Mouse (Mus musculus): ENCODE measurements around the gene Ppp2r1b. TPM values are rescaled to one million over a fixed set of nuclear protein-coding genes. Genes with fewer than 3 reads are reported as not detected.

Gene Ppp2r1b
- polyA plus RNA-seq, 1 experiment: 0.92 TPM

GRCm38 (mm10) chr9:50873210-50873609 is 28.1 kb downstream of the Ppp2r1b start:
- TF ChIP-seq TAL1 (IDR thresholded peaks at IDR 0.05; ENCODE audit: low read length) (no peak), GATA1 (IDR thresholded peaks at IDR 0.05; ENCODE audit: low read length) (no peak)

GRCm38 (mm10) chr9:50874031-50874430 is 28.9 kb downstream of the Ppp2r1b start:
- no peak for TF ChIP-seq TAL1 (IDR thresholded peaks at IDR 0.05; ENCODE audit: low read length)
- no peaks in the 10 kb centered on the region for H3K27me3 ChIP-seq (ENCODE audit: control insufficient read depth)
- H3K4me3 ChIP-seq (replicated peaks): no peak overlapping the region
- no peaks in the 10 kb centered on the region for H3K9me3 ChIP-seq (ENCODE audit: control insufficient read depth, low read length)
- peaks cover 1% of the 10 kb centered on the region for H3K4me1 ChIP-seq (ENCODE audit: control insufficient read depth)
- H3K36me3 ChIP-seq (ENCODE audit: control insufficient read depth): peaks cover 93% of the 10 kb centered on the region

More at GRCm38 (mm10) chr9:50873210-50873609, 28.1 kb downstream of the Ppp2r1b start:
- H3K27me3 ChIP-seq (ENCODE audit: control insufficient read depth): no peaks in the 10 kb centered on the region
- peaks cover 93% of the 10 kb centered on the region for H3K36me3 ChIP-seq (ENCODE audit: control insufficient read depth)
- peaks cover 1% of the 10 kb centered on the region for H3K4me1 ChIP-seq (ENCODE audit: control insufficient read depth)
- no peak overlapping the region for H3K4me3 ChIP-seq (replicated peaks)
- no peaks in the 10 kb centered on the region for H3K9me3 ChIP-seq (ENCODE audit: control insufficient read depth, low read length)

GRCm38 (mm10) chr9:50875470-50875869 is 30.4 kb downstream of the Ppp2r1b start:
- H3K27me3 ChIP-seq (ENCODE audit: control insufficient read depth): no peaks in the 10 kb centered on the region

GRCm38 (mm10) chr9:50876287-50876686 is 31.2 kb downstream of the Ppp2r1b start:
- Histone ChIP-seq H3K9me3 (ENCODE audit: control insufficient read depth, low read length) (no peaks in the 10 kb centered on the region), H3K4me3 (replicated peaks) (no peak overlapping the region), H3K4me1 (ENCODE audit: control insufficient read depth) (peaks cover 1% of the 10 kb centered on the region), H3K27me3 (ENCODE audit: control insufficient read depth) (no peaks in the 10 kb centered on the region), H3K36me3 (ENCODE audit: control insufficient read depth) (peaks cover 95% of the 10 kb centered on the region)
- TF ChIP-seq TAL1 (IDR thresholded peaks at IDR 0.05; ENCODE audit: low read length) (no peak), GATA1 (IDR thresholded peaks at IDR 0.05; ENCODE audit: low read length) (no peak)

More at GRCm38 (mm10) chr9:50875470-50875869, 30.4 kb downstream of the Ppp2r1b start:
- Histone ChIP-seq H3K4me3 (replicated peaks) (no peak overlapping the region), H3K36me3 (ENCODE audit: control insufficient read depth) (peaks cover 95% of the 10 kb centered on the region), H3K9me3 (ENCODE audit: control insufficient read depth, low read length) (no peaks in the 10 kb centered on the region), H3K4me1 (ENCODE audit: control insufficient read depth) (peaks cover 1% of the 10 kb centered on the region)
- TF ChIP-seq GATA1 (IDR thresholded peaks at IDR 0.05; ENCODE audit: low read length) (no peak), TAL1 (IDR thresholded peaks at IDR 0.05; ENCODE audit: low read length) (no peak)

GRCm38 (mm10) chr9:50877431-50877830 is 32.3 kb downstream of the Ppp2r1b start:
- Histone ChIP-seq H3K4me1 (ENCODE audit: control insufficient read depth) (peaks cover 1% of the 10 kb centered on the region), H3K27me3 (ENCODE audit: control insufficient read depth) (no peaks in the 10 kb centered on the region), H3K4me3 (replicated peaks) (no peak overlapping the region), H3K36me3 (ENCODE audit: control insufficient read depth) (peaks cover 100% of the 10 kb centered on the region), H3K9me3 (ENCODE audit: control insufficient read depth, low read length) (no peaks in the 10 kb centered on the region)
- TF ChIP-seq GATA1 (IDR thresholded peaks at IDR 0.05; ENCODE audit: low read length): no peak
- TF ChIP-seq TAL1 (IDR thresholded peaks at IDR 0.05; ENCODE audit: low read length): no peak

- H3K36me3 ChIP-seq (ENCODE audit: control insufficient read depth): peaks cover 100% of the 10 kb centered on the region
- no peak for TF ChIP-seq TAL1 (IDR thresholded peaks at IDR 0.05; ENCODE audit: low read length)
- no peak for TF ChIP-seq GATA1 (IDR thresholded peaks at IDR 0.05; ENCODE audit: low read length)
- H3K27me3 ChIP-seq (ENCODE audit: control insufficient read depth): no peaks in the 10 kb centered on the region
- H3K4me3 ChIP-seq (replicated peaks): no peak overlapping the region
- H3K4me1 ChIP-seq (ENCODE audit: control insufficient read depth): peaks cover 5% of the 10 kb centered on the region
- no peaks in the 10 kb centered on the region for H3K9me3 ChIP-seq (ENCODE audit: control insufficient read depth, low read length)
Measured at GRCm38 (mm10) chr9:50882183-50882582, 37.1 kb downstream of the Ppp2r1b start.

- TF ChIP-seq TAL1 (IDR thresholded peaks at IDR 0.05; ENCODE audit: low read length) (no peak), GATA1 (IDR thresholded peaks at IDR 0.05; ENCODE audit: low read length) (no peak)
- Histone ChIP-seq H3K36me3 (ENCODE audit: control insufficient read depth) (peaks cover 100% of the 10 kb centered on the region), H3K4me3 (replicated peaks) (no peak overlapping the region), H3K9me3 (ENCODE audit: control insufficient read depth, low read length) (no peaks in the 10 kb centered on the region), H3K27me3 (ENCODE audit: control insufficient read depth) (no peaks in the 10 kb centered on the region), H3K4me1 (ENCODE audit: control insufficient read depth) (peaks cover 8% of the 10 kb centered on the region)
Measured at GRCm38 (mm10) chr9:50884093-50884492, 39.0 kb downstream of the Ppp2r1b start.

- TF ChIP-seq TAL1 (IDR thresholded peaks at IDR 0.05; ENCODE audit: low read length) (no peak), GATA1 (IDR thresholded peaks at IDR 0.05; ENCODE audit: low read length) (no peak)
- peaks cover 8% of the 10 kb centered on the region for H3K4me1 ChIP-seq (ENCODE audit: control insufficient read depth)
- H3K9me3 ChIP-seq (ENCODE audit: control insufficient read depth, low read length): no peaks in the 10 kb centered on the region
- peaks cover 100% of the 10 kb centered on the region for H3K36me3 ChIP-seq (ENCODE audit: control insufficient read depth)
- H3K27me3 ChIP-seq (ENCODE audit: control insufficient read depth): no peaks in the 10 kb centered on the region
- H3K4me3 ChIP-seq (replicated peaks): no peak overlapping the region
Measured at GRCm38 (mm10) chr9:50884741-50885599, 39.9 kb downstream of the Ppp2r1b start.

GRCm38 (mm10) chr9:50885600-50885987 is 40.5 kb downstream of the Ppp2r1b start:
- no peak overlapping the region for H3K4me3 ChIP-seq (replicated peaks)
- no peaks in the 10 kb centered on the region for H3K9me3 ChIP-seq (ENCODE audit: control insufficient read depth, low read length)
- peaks cover 99% of the 10 kb centered on the region for H3K36me3 ChIP-seq (ENCODE audit: control insufficient read depth)
- TF ChIP-seq GATA1 (IDR thresholded peaks at IDR 0.05; ENCODE audit: low read length): no peak
- TF ChIP-seq TAL1 (IDR thresholded peaks at IDR 0.05; ENCODE audit: low read length): no peak
- peaks cover 8% of the 10 kb centered on the region for H3K4me1 ChIP-seq (ENCODE audit: control insufficient read depth)
- H3K27me3 ChIP-seq (ENCODE audit: control insufficient read depth): no peaks in the 10 kb centered on the region
